Mouse (Mus musculus): Measurements from ENCODE around the gene Ptafr.

GRCm38 (mm10) chr4:132621287-132622068, 57.6 kb downstream of the Ptafr start:
- no peak for TF ChIP-seq CTCF (IDR thresholded peaks at IDR 0.05; ENCODE audit: low read depth, low read length)
- TF ChIP-seq POLR2A (IDR thresholded peaks at IDR 0.05; ENCODE audit: borderline replicate concordance, low read depth, low read length): no peak
